Mouse (Mus musculus) olfactory bulb, adult 2 months (tissue): Measurements from ENCODE around the gene Cwc25. TPM values are rescaled to one million over a fixed set of nuclear protein-coding genes. Genes with fewer than 3 reads are reported as not detected.
A peak's percentile ranks its signal among the peaks of the same experiment; 100 is the strongest.

Experiments used
- H3K27ac ChIP-seq: fragments of 200-500 bp; 2 replicates; pipeline ENCODE4 v1.5.1; 2012; ENCODE audit warnings: low read depth, low read length; ENCODE audit not compliant: insufficient read depth
- H3K4me1 ChIP-seq: fragments of 200-500 bp; 2 replicates; pipeline ENCODE4 v1.6.1; 2012; ENCODE audit warnings: low read length; ENCODE audit not compliant: control insufficient read depth, insufficient read depth
- H3K4me3 ChIP-seq: fragments of 200-500 bp; 2 replicates; pipeline ENCODE4 v1.5.1; 2012; ENCODE audit warnings: mild to moderate bottlenecking, low read depth, low read length, moderate library complexity; ENCODE audit not compliant: insufficient read depth
- CTCF ChIP-seq: fragments of 200-500 bp; IDR thresholded peaks from 2 replicates; pipeline ENCODE4 v1.5.1; 2012; ENCODE audit warnings: low read depth, mild to moderate bottlenecking, low read length, moderate library complexity; ENCODE audit not compliant: insufficient read depth
- POLR2A ChIP-seq: fragments of 200-500 bp; IDR thresholded peaks from 2 replicates; pipeline ENCODE4 v1.6.1; 2012; ENCODE audit warnings: mild to moderate bottlenecking, low read depth, low read length, moderate library complexity; ENCODE audit not compliant: insufficient read depth
- WGBS: fragments of 180-500 bp; shearing (Covaris S2); methylation state at CpG from one replicate; pipeline ENCODE4 v1.1.7; 2018; 5-methylcytosine and 5-hydroxymethylcytosine counted together
- polyA plus RNA-seq: library from polyadenylated mRNA; stranded (reverse); fragments of >200 nt; gene quantifications from 2 replicates; pipeline ENCODE4 v1.2.4, GENCODE M21; 2012; ENCODE audit warnings: low replicate concordance; ENCODE audit not compliant: missing spikeins, insufficient read depth, insufficient read length

Gene Cwc25
- polyA plus RNA-seq, 1 experiment: not detected

DNA sequence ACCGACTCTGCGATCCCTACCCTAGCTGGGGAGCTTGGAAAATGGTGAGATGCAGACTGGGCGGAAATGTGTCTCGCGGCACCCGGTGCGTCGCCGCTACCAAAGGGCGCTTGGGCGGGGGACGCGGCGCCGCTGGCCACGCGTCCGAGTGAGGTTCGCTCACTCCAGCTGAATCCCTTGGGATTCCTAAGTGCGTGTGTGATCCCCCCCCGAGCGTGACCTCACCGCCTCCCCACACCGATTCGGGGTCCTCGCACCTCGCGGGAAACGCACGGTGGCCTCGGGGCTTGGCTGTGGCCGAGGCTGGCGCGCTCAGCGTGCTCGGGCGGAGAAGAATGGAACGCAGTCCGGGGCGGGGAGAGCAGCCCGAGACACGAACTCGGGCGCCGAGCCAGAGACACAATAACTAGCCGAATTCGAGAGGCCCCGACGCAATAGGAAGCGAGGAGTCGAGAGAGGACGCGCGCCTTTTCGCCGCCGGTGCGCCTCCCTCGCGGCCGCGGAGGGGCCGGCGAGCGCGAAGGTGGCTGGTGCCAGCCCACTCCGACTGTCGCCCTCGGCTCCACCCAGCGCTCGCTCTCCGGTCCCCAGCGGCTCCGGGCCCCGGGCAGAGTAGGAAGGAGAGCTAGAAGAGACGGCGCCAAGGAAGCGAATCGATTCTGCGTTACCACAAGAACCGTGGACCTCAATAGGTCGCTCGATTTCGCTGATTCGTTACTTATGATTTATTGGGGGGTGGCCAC is 66.2 kb downstream of the Cwc25 start, which contains the start of gene Pcgf2:
Gene Pcgf2 (minus strand): TSS at position 495 of the 743 bp plus-strand sequence.
- WGBS: under 1% methylated on average over 85 of the region's 85 CpGs

DNA sequence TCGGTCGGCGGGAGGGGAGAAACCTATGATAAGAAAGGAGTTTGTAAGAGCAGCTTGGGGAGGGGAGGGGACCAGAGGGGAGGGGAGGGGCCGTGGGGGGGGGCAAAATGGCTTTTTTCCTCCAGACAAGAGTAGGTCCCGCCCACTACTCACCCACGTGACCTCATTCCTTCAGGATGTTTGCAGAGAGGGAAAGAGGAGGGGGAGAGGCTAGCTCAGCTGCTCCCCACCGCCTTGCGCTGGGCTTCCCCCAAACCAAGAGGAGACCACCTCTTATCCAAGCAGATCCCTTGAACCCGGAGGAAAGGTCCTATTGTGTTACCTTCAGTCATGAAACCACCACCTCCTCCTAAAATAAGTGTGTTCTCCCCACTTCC is 66.7 kb downstream of the Cwc25 start:
- Histone ChIP-seq H3K4me1 (peaks cover 50% of the 10 kb centered on the region), H3K27ac (peak overlapping the region; percentile 95), H3K4me3 (peak overlapping the region; percentile 63)
- no peak for TF ChIP-seq CTCF
- TF ChIP-seq POLR2A: peak; percentile 59; the same call in 1 of the 2 replicates
- 0% methylated on average over 9 of the region's 9 CpGs for WGBS

More for the DNA sequence above, 66.2 kb downstream of the Cwc25 start, which contains the start of gene Pcgf2:
- TF ChIP-seq CTCF (no peak), POLR2A (0 out of 2 replicates have a peak, but pooled peaks have one; percentile 32)
- H3K27ac ChIP-seq: peak within 1 kb of the TSS; percentile 95
- H3K4me3 ChIP-seq: peak within 1 kb of the TSS; percentile 63
- peaks cover 47% of the 10 kb centered on the region for H3K4me1 ChIP-seq

DNA sequence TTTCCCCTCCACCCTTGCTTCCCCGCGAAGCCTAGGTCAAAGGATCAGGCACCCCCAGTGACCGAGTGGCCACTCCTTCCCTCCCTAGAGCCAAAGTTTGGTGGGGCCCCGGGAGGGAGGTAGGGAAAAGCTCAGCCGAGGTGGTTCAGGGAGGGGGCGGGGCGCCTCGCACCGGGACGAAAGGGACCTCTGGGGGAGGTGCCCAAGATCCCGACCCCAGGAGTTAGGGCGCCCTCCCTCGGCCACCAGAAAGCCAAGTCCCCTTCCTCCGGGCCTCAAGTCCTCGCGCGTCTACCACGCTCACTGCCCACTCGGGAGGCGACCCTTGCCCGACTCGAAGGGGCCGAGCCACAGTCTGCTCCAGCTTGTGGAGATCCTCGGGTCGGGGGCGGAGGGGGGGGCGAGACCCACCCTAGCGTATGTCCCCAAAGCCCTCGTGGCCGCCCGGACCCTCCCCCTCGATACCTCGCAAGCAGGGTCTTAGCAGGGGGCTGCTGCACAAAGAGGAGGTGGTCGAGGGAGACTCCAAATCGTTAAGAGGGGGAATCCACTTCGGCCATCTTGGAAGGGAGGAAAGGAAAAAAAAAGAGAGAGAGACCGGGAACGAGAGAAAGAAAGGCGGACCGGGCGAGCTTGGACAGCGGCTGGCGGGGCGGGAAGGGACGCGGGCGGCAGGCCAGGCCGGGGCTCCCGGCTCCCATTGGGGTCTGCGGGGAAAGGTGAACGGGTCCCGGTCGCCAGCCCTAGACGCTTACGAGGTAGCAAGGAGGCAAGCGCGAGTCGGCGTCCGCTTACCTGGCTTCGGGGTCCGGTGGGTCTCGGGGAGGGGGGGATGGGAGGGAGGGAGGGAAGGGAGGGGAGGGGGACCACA is 67.4 kb downstream of the Cwc25 start:
- H3K4me1 ChIP-seq: peaks cover 45% of the 10 kb centered on the region
- H3K4me3 ChIP-seq: peak overlapping the region; percentile 63
- H3K27ac ChIP-seq: peak overlapping the region; percentile 1; the same call in 1 of the 2 replicates
- under 1% methylated on average over 57 of the region's 63 CpGs for WGBS
- no peak for TF ChIP-seq POLR2A
- peak; percentile 29; the same call in 1 of the 2 replicates for TF ChIP-seq CTCF

DNA sequence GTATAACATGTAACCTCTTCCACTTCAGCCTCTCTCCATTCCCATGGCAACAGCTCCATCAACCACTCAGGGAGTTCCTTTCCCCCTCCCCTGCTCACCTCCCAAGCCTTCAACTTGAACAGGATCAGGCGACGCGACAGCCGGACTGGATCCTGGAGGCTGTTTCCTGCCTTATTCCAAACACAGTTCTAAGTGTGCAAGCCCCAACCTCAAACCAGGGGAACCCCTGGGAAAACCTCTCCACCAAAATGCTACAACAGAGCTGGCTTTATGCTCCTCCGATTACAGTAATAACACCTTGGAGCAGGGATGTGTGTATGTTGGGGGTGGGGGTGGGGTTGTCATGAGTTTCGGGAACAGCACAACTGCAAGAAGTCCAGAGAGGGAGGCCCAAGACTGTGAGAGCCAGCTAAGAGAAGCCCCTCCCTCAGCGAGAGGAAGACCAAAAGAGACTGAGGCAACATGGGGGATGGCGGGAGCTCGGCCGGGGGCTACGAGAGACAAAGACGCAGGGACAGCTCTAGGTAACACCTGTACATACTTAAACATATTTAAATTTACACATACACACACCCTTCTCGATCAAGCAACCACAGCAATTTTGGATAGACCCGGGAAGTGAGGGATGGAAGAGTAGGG is 68.3 kb downstream of the Cwc25 start:
- Histone ChIP-seq H3K4me3 (peak overlapping the region; percentile 63), H3K27ac (no peak overlapping the region), H3K4me1 (peaks cover 42% of the 10 kb centered on the region)
- 4% methylated on average over 14 of the region's 14 CpGs for WGBS
- TF ChIP-seq POLR2A: no peak
- TF ChIP-seq CTCF: no peak

DNA sequence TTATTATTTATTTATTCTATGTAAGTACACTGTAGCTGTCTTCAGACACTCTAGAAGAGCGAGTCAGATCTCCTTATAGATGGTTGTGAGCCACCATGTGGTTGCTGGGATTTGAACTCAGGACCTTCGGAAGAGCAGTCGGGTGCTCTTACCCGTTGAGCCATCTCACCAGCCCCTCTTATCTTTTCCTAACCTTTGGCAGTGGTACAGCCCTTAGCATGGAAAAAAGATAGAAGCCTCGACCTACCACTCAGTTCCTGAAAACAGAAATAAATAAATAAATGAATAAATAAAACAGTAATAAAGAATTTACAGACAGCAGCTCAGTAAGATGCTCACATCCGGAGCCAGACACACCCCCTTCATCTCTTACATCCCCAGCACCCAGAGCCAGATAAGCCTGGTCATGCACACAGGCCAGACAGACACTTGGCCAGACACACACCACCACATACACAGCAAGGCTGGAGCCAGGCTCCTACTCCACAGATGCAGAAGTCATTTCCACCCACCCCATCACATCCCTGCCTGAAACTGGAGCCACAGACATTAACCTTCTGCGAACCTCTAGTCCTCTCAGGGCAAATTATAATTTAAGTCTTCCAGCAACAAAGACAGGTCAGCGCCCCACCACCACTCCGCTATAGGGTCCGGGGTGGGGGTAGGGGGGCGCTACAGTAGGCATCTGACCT is 69.0 kb downstream of the Cwc25 start:
- Histone ChIP-seq H3K4me1 (peaks cover 42% of the 10 kb centered on the region), H3K4me3 (peak overlapping the region; percentile 63), H3K27ac (no peak overlapping the region)
- WGBS: 53% methylated on average over 11 of the region's 11 CpGs
- no peak for TF ChIP-seq CTCF
- no peak for TF ChIP-seq POLR2A

DNA sequence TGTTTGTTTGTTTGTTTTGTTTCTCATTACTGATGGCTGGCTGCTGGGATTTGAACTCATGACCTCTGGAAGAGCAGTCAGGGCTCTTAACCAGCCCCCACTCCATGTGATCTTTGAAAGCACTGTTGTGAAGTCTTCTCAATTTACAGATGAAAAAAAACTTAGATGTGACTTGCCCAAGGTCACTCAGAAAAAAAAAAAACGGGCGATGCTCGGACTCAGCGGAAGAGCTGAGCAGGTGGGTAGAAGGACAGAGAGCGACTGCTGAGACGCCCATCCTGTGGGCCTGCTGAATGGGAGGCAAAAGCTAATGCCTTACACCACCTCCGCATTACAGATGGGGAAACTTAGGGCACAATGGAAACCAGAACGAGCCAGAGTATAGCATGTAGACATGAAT is 69.7 kb downstream of the Cwc25 start:
- Histone ChIP-seq H3K4me1 (peaks cover 42% of the 10 kb centered on the region), H3K27ac (no peak overlapping the region), H3K4me3 (no peak overlapping the region)
- 71% methylated on average over 8 of the region's 8 CpGs for WGBS
- TF ChIP-seq CTCF (no peak), POLR2A (no peak)

DNA sequence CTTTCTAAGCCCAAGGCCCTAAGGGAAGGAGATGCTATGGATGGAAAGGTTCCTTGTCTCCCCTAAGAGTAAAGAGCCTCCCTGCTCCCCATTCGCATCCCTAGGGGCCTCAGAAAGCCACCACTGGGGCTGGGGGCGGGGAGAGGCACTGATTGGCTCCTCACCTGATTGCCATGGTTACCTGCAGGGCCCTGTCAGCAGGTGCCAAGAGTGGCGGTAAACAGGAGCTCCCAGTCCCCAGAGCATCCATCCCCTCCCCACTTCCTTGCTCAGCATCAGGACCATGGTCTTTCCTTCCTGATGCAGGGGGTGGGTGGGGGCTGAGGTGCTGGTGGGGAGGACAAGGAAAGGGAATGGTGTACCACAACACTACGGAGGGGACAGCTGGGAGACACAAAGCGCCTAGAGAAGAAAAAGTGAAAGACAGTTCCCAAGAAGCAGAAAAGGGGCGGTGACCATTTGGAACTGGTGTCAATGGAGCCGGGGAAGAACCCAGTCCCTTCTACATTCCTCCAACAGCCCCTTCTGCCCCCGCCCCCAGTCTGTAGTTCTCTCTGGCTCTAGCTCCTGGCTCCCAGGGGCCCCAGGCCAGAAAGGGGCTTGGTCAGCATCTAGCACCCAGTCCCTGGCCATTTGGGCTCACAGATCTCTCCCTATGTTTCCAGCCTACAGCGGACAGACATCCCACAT is 70.5 kb downstream of the Cwc25 start:
- Histone ChIP-seq H3K27ac (no peak overlapping the region), H3K4me1 (peaks cover 36% of the 10 kb centered on the region), H3K4me3 (no peak overlapping the region)
- 35% methylated on average over 9 of the region's 9 CpGs for WGBS
- TF ChIP-seq CTCF (no peak), POLR2A (no peak)

Other genes starting within 250 kb of the Cwc25 start
- not detected in 2 replicates for gene Srcin1, start 190.4 kb downstream of the Cwc25 start, polyA plus RNA-seq
- not detected in 2 replicates for gene Epop, start 136.9 kb downstream of the Cwc25 start, polyA plus RNA-seq
- 69.4 and 106 TPM in 2 replicates for gene Mllt6, start 103.1 kb downstream of the Cwc25 start, polyA plus RNA-seq
- gene Cisd3, start 80.7 kb downstream of the Cwc25 start, polyA plus RNA-seq: not detected in 2 replicates
- not detected in 2 replicates for gene Pcgf2, start 66.1 kb downstream of the Cwc25 start, polyA plus RNA-seq
- gene Psmb3, start 63.2 kb downstream of the Cwc25 start, polyA plus RNA-seq: not detected in 2 replicates
- gene Pip4k2b, start 21.9 kb downstream of the Cwc25 start, polyA plus RNA-seq: not detected in 2 replicates
- gene 1700001P01Rik, start 9.4 kb upstream of the Cwc25 start, polyA plus RNA-seq: not detected in 2 replicates
- gene Rpl23, start 15.9 kb upstream of the Cwc25 start, polyA plus RNA-seq: 695 TPM in 1 of 2 replicates, not detected in the other
- gene Lasp1, start 32.4 kb upstream of the Cwc25 start, polyA plus RNA-seq: not detected in 2 replicates
- not detected in 2 replicates for gene B230217C12Rik, start 74.2 kb upstream of the Cwc25 start, polyA plus RNA-seq
- not detected in 2 replicates for gene Fbxo47, start 117.6 kb upstream of the Cwc25 start, polyA plus RNA-seq
- gene Plxdc1, start 219.9 kb upstream of the Cwc25 start, polyA plus RNA-seq: not detected in 2 replicates
- gene Arl5c, start 229.6 kb upstream of the Cwc25 start, polyA plus RNA-seq: 395 TPM in 1 of 2 replicates, not detected in the other